Mouse (Mus musculus) heart, postnatal 0 days (tissue): Measurements from ENCODE around the gene Lrch4. TPM values are rescaled to one million over a fixed set of nuclear protein-coding genes. Genes with fewer than 3 reads are reported as not detected.

Experiments used
- ATAC-seq: fragments of 200-750 bp; cut with Nextera tagmentation; 2 replicates; pipeline ENCODE4 v1.8.0; 2017; ENCODE audit warnings: low read depth, moderate number of reproducible peaks, moderate library complexity; ENCODE audit not compliant: insufficient read depth
- DNase-seq: peaks from one replicate; pipeline ENCODE4 v3.0.0-alpha.2; 2016; ENCODE audit warnings: low spot score
- H3K27ac ChIP-seq: fragments of 300-500 bp; sonication (generic); 2 replicates; pipeline ENCODE4 v1.5.1; 2014; ENCODE audit warnings: low read depth, mild to moderate bottlenecking
- H3K27me3 ChIP-seq: fragments of 300-500 bp; sonication (generic); 2 replicates; pipeline ENCODE4 v1.6.1; 2014; ENCODE audit warnings: low read length, mixed read lengths; ENCODE audit not compliant: control insufficient read depth, insufficient read depth
- H3K36me3 ChIP-seq: fragments of 300-500 bp; sonication (generic); replicated peaks from 2 replicates; pipeline ENCODE4 v1.6.1; 2014; ENCODE audit warnings: low read length, mixed read lengths; ENCODE audit not compliant: control insufficient read depth, insufficient read depth
- H3K4me1 ChIP-seq: fragments of 300-500 bp; sonication (generic); 2 replicates; pipeline ENCODE4 v1.6.1; 2014; ENCODE audit warnings: antibody characterized with exemption; ENCODE audit not compliant: control insufficient read depth, insufficient read depth
- H3K4me2 ChIP-seq: fragments of 300-500 bp; sonication (generic); 2 replicates; pipeline ENCODE4 v1.6.1; 2014; ENCODE audit warnings: low read depth, mild to moderate bottlenecking, low read length, moderate library complexity
- H3K4me3 ChIP-seq: fragments of 300-500 bp; sonication (generic); 2 replicates; pipeline ENCODE4 v1.5.1; 2014; ENCODE audit warnings: low read depth, low read length
- H3K9ac ChIP-seq: fragments of 300-500 bp; sonication (generic); replicated peaks from 2 replicates; pipeline ENCODE4 v1.6.1; 2014; ENCODE audit warnings: low read depth, low read length, mixed read lengths
- H3K9me3 ChIP-seq: fragments of 300-500 bp; sonication (generic); replicated peaks from 2 replicates; pipeline ENCODE4 v1.6.1; 2016; ENCODE audit warnings: low read length; ENCODE audit not compliant: control insufficient read depth
- CTCF ChIP-seq: IDR thresholded peaks from 2 replicates; pipeline ENCODE4 v1.5.1; 2016; ENCODE audit warnings: antibody characterized with exemption, control low read depth, low read depth
- EP300 ChIP-seq: IDR thresholded peaks from 2 replicates; pipeline ENCODE4 v1.6.1; 2016; ENCODE audit warnings: antibody characterized with exemption, low read depth
- WGBS: fragments of 180-500 bp; shearing (Covaris S2); extraction: QIAGEN DNeasy Blood & Tissue Kit; methylation state at CpG from one replicate; pipeline ENCODE4 v1.1.7; 2014; 5-methylcytosine and 5-hydroxymethylcytosine counted together
- polyA plus RNA-seq: library from polyadenylated mRNA; unstranded; fragments of >200 nt; fragmentation: Nextera tagmentation; extraction: Ambion mirVana; gene quantifications from 2 replicates; pipeline ENCODE4 v1.2.1, GENCODE M21; 2015
- total RNA-seq: library from RNA; depleted of rRNA; stranded (reverse); fragments of >200 nt; gene quantifications from 2 replicates; pipeline ENCODE4 v1.2.3, GENCODE M21; 2014; ENCODE audit warnings: low replicate concordance

Lrch4 gene
- total and polyA plus RNA-seq, 2 experiments from 2014 or later, result 12.7 to 15.9 TPM

DNA sequence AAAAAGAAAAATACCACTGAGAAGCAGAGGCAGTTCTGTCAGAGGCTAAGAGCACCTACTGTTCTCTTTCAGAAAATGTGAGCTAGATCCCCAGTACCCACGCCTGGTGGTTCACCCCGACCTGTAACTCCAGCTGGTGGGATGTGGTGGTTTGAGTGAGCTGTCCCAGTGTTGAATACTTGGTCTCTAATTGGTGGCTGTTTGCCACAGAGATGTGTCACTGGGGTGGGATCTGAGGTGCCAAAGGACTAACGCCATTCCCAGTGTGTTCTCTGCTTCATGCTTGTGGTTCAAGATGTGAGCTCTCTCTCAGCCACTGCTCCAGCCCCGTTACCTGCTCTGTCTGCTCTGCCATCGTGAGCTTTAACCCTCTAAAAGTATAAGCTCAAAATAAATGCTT, 38.4 kb upstream of the Lrch4 start:
- no peak overlapping the region for H3K27ac ChIP-seq
- no peak for DNase-seq
- H3K4me1 ChIP-seq, result no peaks in the 10 kb centered on the region
- H3K9ac ChIP-seq, result no peak overlapping the region
- TF ChIP-seq EP300 (no peak), CTCF (no peak)
- no peak overlapping the region for H3K4me2 ChIP-seq
- ATAC-seq, result no peak
- 79% methylated on average over 5 of the region's 5 CpGs for WGBS
- H3K9me3 ChIP-seq, result no peaks in the 10 kb centered on the region
- H3K27me3 ChIP-seq, result no peaks in the 10 kb centered on the region
- no peak overlapping the region for H3K4me3 ChIP-seq
- H3K36me3 ChIP-seq, result no peaks in the 10 kb centered on the region

DNA sequence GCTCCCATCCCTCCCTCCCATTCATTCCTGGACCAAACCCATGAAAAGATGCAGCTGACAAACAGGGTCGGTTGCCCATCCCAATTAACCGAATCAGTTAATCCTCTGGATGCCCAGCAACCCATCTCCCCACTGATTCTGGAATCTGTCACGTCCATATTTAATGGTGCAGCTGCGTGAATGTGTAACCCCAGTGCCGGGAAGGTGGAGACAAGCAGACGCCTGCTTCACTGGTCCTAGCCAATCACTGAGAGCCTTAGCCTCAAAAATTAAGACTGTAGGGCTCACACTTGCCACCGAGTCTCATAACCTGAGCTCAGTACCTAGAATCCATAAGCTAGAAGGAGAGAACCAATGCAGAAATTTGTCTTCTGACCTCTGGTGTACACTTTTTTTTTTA, 33.0 kb upstream of the Lrch4 start:
- H3K27ac ChIP-seq, result no peak overlapping the region
- no peak overlapping the region for H3K4me2 ChIP-seq
- no peaks in the 10 kb centered on the region for H3K9me3 ChIP-seq
- ATAC-seq, result no peak
- peaks cover 8% of the 10 kb centered on the region for H3K36me3 ChIP-seq
- no peak for DNase-seq
- no peak overlapping the region for H3K9ac ChIP-seq
- TF ChIP-seq CTCF (no peak), EP300 (no peak)
- H3K4me3 ChIP-seq, result no peak overlapping the region
- H3K4me1 ChIP-seq, result no peaks in the 10 kb centered on the region
- H3K27me3 ChIP-seq, result no peaks in the 10 kb centered on the region
- WGBS, result 79% methylated on average over 7 of the region's 7 CpGs

DNA sequence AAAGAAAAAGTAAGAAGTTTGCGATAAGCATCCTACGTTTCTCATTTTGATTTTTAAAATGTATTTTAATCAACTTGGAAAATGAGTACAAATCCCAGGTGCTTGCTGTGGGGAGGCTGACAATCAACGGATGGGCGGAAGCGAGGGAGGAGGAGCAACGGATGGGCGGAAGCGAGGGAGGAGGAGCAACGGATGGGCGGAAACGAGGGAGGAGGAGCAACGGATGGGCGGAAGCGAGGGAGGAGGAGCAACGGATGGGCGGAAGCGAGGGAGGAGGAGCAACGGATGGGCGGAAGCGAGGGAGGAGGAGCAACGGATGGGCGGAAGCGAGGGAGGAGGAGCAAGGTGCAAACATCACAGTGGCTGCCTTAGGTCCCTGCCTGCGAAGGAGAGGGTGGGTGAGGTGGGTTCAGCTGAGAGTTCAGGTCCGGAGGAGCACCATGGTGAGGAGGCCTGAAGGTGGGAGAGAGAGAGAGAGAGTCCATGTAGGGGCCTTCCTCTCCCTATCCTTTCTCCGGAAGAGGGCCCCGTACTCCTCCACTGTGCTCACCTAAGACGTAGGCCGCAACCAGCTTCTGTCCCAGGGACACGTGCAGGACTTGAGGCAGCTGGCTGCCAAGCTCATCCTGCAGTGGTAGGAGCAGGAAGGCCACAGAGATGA, 32.2 kb upstream of the Lrch4 start:
- Histone ChIP-seq H3K36me3 (peaks cover 8% of the 10 kb centered on the region), H3K4me1 (no peaks in the 10 kb centered on the region), H3K9ac (no peak overlapping the region), H3K27ac (no peak overlapping the region; the same call in 1 of the 2 replicates), H3K4me3 (no peak overlapping the region), H3K9me3 (no peaks in the 10 kb centered on the region), H3K4me2 (peak overlapping the region; percentile 15; the same call in 1 of the 2 replicates), H3K27me3 (no peaks in the 10 kb centered on the region)
- WGBS, result 39% methylated on average over 26 of the region's 30 CpGs
- DNase-seq (no peak), ATAC-seq (no peak)
- TF ChIP-seq EP300 (no peak), CTCF (no peak)

DNA sequence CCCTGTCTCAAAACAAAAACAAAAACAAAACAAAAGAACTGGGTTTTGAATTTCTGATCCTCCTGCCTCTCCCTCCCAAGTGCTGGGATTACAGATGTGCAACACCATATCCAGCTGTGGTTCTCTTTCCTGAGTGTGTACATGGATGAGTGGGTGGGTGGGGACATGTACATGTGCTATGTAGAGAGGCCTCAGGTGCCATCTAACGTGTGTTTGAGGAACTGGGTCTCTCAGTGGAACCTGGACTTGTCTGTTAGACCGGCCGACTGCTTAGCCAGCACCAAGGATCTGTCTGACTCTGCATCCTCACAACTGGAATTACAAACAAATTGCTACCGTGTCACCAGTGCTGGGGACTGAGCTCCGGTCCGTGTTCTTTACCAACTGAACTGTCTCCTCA, 31.3 kb upstream of the Lrch4 start:
- Histone ChIP-seq H3K9me3 (no peaks in the 10 kb centered on the region), H3K36me3 (peaks cover 8% of the 10 kb centered on the region), H3K4me3 (no peak overlapping the region), H3K4me1 (peaks cover 6% of the 10 kb centered on the region; the same call in 1 of the 2 replicates), H3K27ac (no peak overlapping the region), H3K9ac (no peak overlapping the region), H3K27me3 (no peaks in the 10 kb centered on the region), H3K4me2 (no peak overlapping the region)
- DNase-seq (no peak), ATAC-seq (no peak)
- 93% methylated on average over 6 of the region's 6 CpGs for WGBS
- TF ChIP-seq EP300, result no peak
- no peak for TF ChIP-seq CTCF

DNA sequence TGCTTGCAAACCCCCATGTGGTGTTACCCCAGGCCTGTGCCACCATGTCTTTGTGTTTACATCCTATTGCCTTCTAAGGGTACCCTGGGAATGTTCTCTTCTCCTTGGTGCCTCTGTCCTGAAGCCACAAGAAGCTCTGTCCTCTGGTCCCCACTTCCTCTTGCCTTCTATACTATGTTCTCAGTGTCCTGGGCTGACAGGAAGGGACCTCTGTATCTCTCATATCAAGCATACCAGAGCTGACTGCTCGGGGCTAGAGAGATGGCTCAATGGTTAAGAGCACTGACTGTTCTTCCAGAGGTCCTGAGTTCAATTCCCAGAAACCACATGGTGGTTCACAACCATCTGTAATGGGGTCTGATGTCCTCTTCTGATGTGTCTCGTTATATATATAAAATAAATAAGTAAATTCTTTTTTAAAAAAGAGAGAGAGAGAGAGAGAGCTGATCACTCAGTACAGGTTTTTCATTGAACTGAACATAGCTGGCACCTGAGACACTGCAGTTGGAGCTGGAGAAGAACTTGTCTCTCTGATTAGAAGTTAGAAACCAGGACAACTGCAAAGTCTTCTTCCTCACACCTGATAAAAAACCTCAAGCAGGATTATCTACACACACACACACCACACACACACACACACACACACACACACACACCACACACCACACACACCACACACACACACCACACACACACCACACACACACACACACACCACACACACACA, 30.7 kb upstream of the Lrch4 start:
- H3K36me3 ChIP-seq, result peaks cover 8% of the 10 kb centered on the region
- TF ChIP-seq EP300, result no peak
- no peak for TF ChIP-seq CTCF
- H3K9me3 ChIP-seq, result no peaks in the 10 kb centered on the region
- no peak for ATAC-seq
- no peak overlapping the region for H3K4me2 ChIP-seq
- H3K4me1 ChIP-seq, result peaks cover 13% of the 10 kb centered on the region; the same call in 1 of the 2 replicates
- H3K9ac ChIP-seq, result no peak overlapping the region
- no peak overlapping the region for H3K4me3 ChIP-seq
- 54% methylated on average over 2 of the region's 2 CpGs for WGBS
- no peak for DNase-seq
- no peak overlapping the region for H3K27ac ChIP-seq
- no peaks in the 10 kb centered on the region for H3K27me3 ChIP-seq
